Mouse (Mus musculus): ENCODE data around the gene Gpr183.

Gpr183 gene

GRCm38 (mm10) chr14:121931594-121931993, 33.4 kb downstream of the Gpr183 start:
- no peak for DNase-seq (ENCODE audit: low spot score in 2 of 2)

GRCm38 (mm10) chr14:121930731-121931383, 34.1 kb downstream of the Gpr183 start:
- no peak for DNase-seq (ENCODE audit: low spot score in 2 of 2)

GRCm38 (mm10) chr14:121929243-121929951, 35.6 kb downstream of the Gpr183 start:
- no peak for DNase-seq (ENCODE audit: low spot score in 2 of 2)

GRCm38 (mm10) chr14:121928375-121929137, 36.4 kb downstream of the Gpr183 start:
- peak in 1 of 2 experiments; percentile 67 for DNase-seq (ENCODE audit: low spot score in 2 of 2)

- DNase-seq (ENCODE audit: low spot score in 2 of 2): no peak
These were observed 37.5 kb downstream of the Gpr183 start for GRCm38 (mm10) chr14:121927451-121927850.

- no peak for DNase-seq (ENCODE audit: low spot score in 2 of 2)
These were observed 38.1 kb downstream of the Gpr183 start for GRCm38 (mm10) chr14:121926901-121927300.

GRCm38 (mm10) chr14:121924876-121925275, 40.1 kb downstream of the Gpr183 start:
- no peak for DNase-seq (ENCODE audit: low spot score in 2 of 2)

- DNase-seq (ENCODE audit: low spot score in 2 of 2): no peak
These were observed 42.3 kb downstream of the Gpr183 start for GRCm38 (mm10) chr14:121922731-121923130.

GRCm38 (mm10) chr14:121922016-121922415, 43.0 kb downstream of the Gpr183 start:
- no peak for DNase-seq (ENCODE audit: low spot score in 2 of 2)

- DNase-seq (ENCODE audit: low spot score in 2 of 2): no peak
These were observed 44.4 kb downstream of the Gpr183 start for GRCm38 (mm10) chr14:121920511-121921124.

- no peak for DNase-seq (ENCODE audit: low spot score in 2 of 2)
These were observed 45.2 kb downstream of the Gpr183 start for GRCm38 (mm10) chr14:121919752-121920151.

- DNase-seq (ENCODE audit: low spot score in 2 of 2): no peak
These were observed 46.7 kb downstream of the Gpr183 start for GRCm38 (mm10) chr14:121918266-121918665.

GRCm38 (mm10) chr14:121916311-121917094, 48.5 kb downstream of the Gpr183 start:
- DNase-seq (ENCODE audit: low spot score in 2 of 2): no peak

- DNase-seq (ENCODE audit: low spot score in 2 of 2): no peak
These were observed 49.4 kb downstream of the Gpr183 start, which contains the start of gene Gpr18 for GRCm38 (mm10) chr14:121915621-121916020. Gene Gpr18, minus strand, starts transcription at chr14:121915781.

- DNase-seq (ENCODE audit: low spot score in 2 of 2): no peak
These were observed 49.9 kb downstream of the Gpr183 start for GRCm38 (mm10) chr14:121915143-121915542.

GRCm38 (mm10) chr14:121912501-121912900, 52.5 kb downstream of the Gpr183 start:
- DNase-seq (ENCODE audit: low spot score in 2 of 2): no peak

GRCm38 (mm10) chr14:121909868-121910267, 55.1 kb downstream of the Gpr183 start:
- DNase-seq (ENCODE audit: low spot score in 2 of 2): no peak

GRCm38 (mm10) chr14:121906992-121907681, 57.9 kb downstream of the Gpr183 start:
- no peak for DNase-seq (ENCODE audit: low spot score in 2 of 2)

GRCm38 (mm10) chr14:121906341-121906991, 58.5 kb downstream of the Gpr183 start:
- DNase-seq (ENCODE audit: low spot score in 2 of 2): no peak

GRCm38 (mm10) chr14:121904754-121905153, 60.2 kb downstream of the Gpr183 start:
- no peak for DNase-seq (ENCODE audit: low spot score in 2 of 2)
